Mouse (Mus musculus) testis, adult 2 months (tissue): ENCODE measurements around the gene Cst6.

Experiments
- CTCF ChIP-seq: fragments of 200-500 bp; IDR thresholded peaks from 2 replicates; pipeline ENCODE4 v1.5.1; 2012; ENCODE audit warnings: low read depth, mild to moderate bottlenecking, inconsistent platforms, low read length, moderate library complexity; ENCODE audit not compliant: control insufficient read depth, insufficient read depth, insufficient replicate concordance
- POLR2A ChIP-seq: fragments of 200-500 bp; IDR thresholded peaks from 2 replicates; pipeline ENCODE4 v1.6.1; 2012; ENCODE audit warnings: low read depth, mild to moderate bottlenecking, inconsistent platforms, low read length, moderate library complexity; ENCODE audit not compliant: control insufficient read depth

DNA sequence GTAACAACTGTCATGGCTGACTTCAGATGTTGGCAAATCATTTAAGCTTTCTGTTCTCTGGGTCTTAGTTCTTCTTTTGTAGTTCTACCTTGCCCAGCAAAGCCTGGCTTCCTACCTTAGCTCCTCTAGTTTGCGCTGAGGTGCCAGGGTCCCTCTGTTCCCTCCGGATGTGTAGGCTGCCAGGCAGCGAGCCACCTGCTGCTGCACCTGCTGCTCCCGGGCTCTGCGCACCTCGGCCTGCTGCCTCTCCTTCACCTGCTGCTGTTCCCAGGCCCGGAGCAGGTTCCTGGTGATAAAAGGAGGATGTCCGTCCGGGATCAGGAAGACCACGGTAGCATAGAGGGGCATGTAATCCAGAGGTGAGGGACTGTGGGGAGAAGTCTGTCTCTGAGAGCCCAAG, 44.8 kb upstream of the Cst6 start:
- TF ChIP-seq POLR2A = no peak
- no peak for TF ChIP-seq CTCF
